Mouse (Mus musculus) NIH3T3 (cell line): ENCODE results near the gene Socs7.

Experiments
- DNase-seq: peaks from one replicate; pipeline ENCODE4 v3.0.0-alpha.2; 2012; ENCODE audit warnings: low read depth

The Socs7 gene

DNA sequence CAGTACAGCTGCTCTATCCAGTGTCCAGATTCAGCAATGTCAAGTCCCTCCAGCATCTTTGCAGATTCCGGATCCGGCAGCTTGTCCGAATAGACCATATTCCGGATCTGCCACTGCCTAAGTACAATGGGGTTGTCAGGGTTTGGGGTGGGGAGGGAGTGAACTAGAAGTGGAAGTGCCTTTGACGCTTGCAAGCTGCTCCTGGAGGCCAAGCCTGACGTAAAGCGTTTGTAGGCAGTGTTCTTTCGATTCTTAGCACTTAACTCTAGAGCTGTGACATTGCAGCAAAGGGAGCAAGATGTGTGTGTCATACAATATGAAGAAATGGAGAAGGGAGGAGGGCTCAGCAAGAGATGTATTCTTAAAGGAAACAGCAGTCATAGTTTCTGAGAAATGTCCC, 26.8 kb downstream of the Socs7 start:
- DNase-seq = no peak

- DNase-seq = no peak
Measured at GRCm38 (mm10) chr11:97393658-97394057, 31.3 kb downstream of the Socs7 start.

DNA sequence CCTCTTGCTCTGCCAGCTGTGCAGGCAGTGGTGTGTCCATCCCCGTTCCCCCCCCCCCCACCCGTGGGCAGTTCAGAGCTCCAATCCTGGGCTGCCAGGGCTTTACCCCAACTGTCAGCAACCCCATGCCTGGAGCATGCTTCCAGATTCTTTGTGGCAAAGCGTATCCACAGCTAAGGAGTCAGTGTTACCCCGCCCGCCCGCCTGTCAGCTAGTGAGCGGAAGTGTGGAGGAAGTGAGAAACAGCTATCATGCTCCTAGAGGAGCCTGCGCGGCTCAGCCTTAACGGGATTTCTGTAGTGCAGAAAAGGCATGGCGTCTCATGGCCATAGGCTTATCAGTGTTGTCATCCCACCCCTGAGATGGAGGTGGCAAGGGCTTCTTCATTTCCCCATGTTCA, 31.8 kb downstream of the Socs7 start:
- no peak for DNase-seq

DNA sequence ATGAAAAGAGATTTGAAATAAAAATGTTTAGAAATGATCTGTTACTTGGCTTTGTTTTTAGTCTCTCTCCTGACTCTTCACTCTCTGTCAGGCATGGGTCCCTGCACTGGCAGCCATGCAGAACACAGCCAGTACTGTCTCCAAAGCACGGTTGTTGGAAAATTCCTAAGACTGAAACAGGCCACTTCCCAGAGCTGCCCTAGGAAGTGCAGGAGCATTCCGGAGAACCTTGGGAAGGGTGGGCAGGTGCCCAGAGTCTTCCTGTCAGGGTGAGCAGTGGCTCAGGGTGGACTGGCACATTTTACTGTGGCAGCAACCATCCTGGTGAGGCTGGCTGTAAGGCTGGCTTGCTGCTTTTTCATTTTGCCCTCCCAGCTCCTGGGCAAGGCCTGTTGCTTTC, 36.2 kb downstream of the Socs7 start:
- DNase-seq = no peak

DNA sequence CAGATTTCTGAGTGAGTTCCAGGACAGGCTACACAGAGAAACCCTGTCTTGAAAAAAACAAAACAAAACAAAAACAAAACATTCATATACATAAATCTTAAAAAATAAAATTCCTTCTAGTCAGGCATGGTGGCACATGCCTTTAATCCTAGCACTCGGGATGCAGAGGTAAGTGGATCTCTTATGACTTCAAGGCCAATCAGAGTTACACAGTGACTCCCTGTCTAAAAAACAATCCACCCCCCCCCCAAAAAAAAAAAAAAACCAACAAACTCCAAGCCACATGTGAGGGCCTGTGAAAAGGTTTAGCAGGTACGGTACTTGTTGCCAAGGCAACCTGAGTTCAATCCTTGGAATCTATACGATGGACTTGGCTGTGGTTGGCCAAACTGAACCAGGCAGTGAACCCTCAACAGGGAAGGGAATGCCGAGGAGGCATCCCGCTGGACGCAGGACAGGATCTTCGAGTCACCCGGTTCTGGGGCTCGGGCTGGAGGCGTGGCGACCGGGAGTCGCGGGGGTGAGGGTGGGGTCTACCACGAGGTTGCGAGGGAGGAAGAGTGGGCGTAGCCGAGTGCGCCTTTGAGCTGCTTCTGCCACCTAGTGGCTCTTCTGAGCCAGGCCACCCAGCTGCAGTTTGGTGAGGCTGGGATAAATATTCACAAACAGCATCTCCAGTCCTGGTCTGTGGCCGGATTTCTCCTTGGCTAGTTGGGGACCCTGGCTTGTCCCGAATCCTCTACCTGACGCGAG, 37.8 kb downstream of the Socs7 start:
- peak; percentile 90 for DNase-seq

GRCm38 (mm10) chr11:97401082-97401481, 38.7 kb downstream of the Socs7 start:
- peak; percentile 44 for DNase-seq

GRCm38 (mm10) chr11:97401686-97402435, 39.5 kb downstream of the Socs7 start:
- DNase-seq = peak; percentile 73

DNA sequence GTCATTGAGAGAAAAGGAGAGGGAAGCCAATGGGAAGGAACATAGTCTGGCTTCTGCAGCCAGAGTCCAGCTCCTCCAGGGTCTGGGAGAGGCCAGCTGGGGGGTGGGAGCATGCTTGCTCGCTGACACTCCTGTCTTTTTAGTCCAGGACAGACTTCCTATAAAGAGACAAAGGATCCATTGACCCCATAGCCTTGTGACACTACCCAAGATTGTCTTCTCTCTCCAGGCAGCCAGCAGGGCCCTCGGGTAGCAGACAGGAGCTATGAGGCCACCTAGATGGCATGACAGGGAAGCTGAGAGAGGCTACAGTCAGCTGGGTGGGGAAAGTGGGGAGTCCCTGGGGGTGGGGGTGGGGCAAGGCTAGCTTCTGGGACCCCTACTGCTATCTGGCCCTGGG, 40.4 kb downstream of the Socs7 start:
- no peak for DNase-seq

- no peak for DNase-seq
Measured at GRCm38 (mm10) chr11:97403614-97404183, 41.3 kb downstream of the Socs7 start.

DNA sequence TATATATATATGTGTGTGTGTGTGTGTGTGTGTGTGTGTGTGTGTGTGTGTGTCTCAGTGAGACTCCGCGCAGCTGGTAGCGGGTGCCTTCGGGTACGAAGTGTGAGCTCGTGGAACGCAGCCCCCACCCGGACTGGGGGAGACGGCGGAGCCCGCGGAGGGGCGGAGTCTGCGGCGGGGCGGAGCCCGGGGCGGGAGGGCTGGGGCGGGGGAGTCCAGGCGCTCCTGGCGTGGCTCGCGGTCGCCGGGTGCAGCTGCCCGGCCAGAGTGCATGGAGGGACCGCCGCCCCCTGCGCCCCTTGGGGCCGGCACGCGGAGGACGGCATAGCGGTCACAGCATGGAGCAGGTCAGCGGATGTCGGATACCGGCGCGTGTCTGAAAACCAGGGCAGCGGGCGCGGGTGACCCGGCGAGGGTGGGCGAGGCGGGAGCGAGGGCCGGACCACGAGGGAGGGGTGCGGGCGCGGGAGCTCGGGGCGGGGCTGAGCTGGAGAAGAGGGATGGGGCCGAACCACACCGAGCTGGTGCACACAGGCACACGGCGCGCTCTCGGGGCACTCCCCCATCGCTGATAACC, 41.9 kb downstream of the Socs7 start:
- no peak for DNase-seq

DNA sequence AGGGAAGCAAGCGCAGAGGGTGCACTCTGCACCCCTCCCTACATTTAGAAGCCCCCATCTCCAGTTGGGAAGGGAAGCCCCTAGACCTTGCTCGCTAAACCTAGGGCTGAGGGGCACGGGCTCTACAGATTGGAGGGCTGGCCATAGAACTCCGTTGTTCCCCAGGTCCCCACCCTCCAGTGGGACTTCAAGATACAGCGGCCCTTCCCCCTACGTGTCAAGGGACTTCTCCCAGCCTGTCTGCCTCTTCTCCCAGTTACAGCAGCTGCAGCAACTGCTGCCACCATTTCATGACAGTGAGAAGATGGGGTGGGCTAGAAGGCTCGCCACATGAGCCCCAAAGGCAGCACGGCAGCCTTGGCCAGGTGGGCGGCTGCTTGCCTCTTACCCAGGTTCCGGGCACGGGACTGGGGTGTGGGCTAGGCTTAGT, 42.4 kb downstream of the Socs7 start:
- DNase-seq = no peak

DNA sequence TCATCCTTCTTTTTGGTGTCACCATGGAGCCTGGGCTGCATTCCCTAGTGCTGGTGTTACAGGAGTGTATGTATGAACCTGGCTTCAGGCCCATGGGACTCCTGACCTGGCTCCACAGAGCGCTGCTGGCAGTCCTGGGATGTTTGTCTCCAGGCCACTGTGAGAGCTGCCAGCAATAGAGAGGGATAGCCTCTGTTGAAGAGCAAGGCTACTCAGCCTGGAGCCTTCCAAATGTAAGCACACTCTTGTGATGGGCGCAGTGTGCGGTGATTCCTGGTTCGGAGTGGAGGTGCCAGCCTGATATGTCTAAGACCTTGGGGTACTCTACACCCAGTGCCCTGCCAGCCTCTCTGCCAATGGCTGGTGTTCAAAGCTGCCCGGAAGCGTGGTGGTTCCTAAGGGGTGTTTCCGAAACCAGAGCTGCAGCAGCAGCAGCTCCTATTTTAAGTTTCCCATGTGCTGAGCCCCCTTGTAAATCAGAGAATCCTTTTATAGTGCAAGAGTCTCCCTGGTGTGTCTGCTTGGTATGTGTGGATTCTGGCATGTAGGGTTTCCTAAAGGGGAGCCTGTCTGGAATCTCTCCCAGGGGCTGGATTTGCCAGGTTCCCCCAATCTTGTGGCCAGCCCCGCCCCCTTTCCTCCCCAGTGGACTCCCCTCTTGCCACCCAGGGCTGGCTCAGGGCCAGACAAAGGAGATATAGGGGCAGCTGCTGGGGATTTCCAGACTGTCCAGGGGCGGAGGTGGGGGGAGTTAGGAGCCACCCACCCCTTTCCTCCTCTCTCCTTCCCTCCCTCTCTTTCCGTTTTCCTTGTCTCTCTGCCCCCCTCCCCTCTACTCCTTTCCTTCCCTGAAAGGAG, 44.0 kb downstream of the Socs7 start:
- DNase-seq = peak; percentile 73

GRCm38 (mm10) chr11:97407456-97407855, 45.1 kb downstream of the Socs7 start:
- DNase-seq = no peak

- peak; percentile 88 for DNase-seq
Measured at GRCm38 (mm10) chr11:97408171-97408570, 45.8 kb downstream of the Socs7 start.

DNA sequence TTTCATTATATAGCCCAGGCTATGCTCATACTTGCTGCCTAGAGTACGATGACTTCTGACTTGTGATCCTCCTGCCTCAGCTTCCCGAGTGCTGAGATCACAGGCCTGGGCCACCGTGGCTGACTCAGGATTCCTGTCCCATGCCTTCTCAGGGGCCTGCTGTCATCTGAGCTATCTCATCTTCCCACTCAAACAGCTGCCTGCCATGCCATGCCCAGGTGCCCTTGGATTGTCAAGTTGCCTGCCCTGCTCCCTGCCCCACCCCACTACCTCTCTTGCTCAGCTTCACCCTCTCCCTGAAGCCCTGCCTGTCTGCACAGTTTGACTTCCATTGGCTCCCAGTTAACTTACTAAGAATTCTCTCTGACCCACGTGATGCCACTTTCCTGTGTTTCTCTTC, 48.6 kb downstream of the Socs7 start:
- DNase-seq = no peak

DNA sequence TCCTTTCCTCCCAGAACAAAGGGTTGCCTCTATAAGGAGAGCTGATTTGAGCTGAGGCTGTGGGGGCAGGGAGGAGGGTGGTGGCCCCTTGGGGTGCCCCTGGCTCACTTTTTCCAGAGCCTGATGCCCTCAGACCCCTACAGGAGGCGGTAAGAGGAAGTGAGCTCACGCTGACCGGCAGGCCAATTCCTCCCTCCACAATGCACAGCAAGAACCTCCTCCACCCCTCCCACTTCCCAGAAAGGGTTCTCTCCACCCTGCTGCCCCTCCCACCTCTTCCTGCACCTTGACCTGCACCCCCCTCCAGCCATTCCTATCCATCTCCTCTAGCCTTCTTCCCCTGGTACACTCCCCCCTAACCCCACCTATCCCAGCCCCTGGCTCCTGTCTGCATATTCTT, 49.8 kb downstream of the Socs7 start:
- DNase-seq = peak; percentile 28

DNA sequence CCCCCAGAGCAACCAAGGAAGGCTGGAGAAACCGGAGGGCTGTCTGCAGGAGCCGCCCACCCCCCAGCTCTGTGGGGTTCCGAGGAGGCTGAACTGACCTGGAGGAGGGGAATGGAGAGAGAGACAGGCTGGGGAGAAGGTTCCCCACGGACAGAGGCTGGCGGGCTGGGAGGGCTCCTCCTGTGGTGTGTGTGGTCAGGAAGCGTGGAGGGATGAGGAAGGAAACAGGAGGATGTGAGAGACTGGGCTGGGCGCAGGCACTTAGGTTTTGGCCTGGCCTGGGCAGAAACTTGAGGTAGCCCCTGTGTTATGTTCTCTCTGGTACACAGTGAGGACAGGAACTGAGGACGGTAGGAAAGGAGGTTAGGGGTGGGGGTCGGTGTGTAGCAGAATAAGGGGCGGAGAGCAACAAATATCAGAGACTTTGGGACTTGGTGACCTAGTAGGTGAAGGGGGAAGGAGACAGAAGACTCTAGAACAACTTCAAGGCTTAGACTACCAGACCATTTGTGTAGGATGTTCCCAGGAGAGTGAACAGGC, 50.5 kb downstream of the Socs7 start:
- DNase-seq = no peak

DNA sequence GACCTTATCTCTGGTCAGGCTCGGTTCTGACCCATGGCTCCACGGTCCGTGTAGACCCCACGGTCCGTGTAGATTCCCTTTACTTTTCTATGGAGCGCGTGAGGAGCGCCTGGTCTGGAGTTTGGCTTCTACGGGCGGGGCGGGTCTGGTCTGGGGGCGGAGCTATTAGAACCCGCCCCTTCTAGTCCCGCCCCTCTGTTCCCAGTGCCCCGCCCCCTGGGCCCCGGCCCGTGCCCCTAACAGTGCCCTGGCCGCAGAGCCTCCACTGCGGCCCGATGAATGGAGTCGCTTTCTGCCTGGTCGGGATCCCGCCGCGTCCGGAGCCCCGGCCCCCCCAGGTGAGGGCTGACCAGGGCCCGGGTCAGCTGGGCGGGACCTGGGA, 53.0 kb downstream of the Socs7 start, which contains the start of gene Arhgap23:
Arhgap23 (plus strand) TSS at position 204 of the 382 bp plus-strand sequence.
- DNase-seq = peak; percentile 89

- DNase-seq = peak; percentile 72
Measured at GRCm38 (mm10) chr11:97415712-97416636, 53.6 kb downstream of the Socs7 start.

DNA sequence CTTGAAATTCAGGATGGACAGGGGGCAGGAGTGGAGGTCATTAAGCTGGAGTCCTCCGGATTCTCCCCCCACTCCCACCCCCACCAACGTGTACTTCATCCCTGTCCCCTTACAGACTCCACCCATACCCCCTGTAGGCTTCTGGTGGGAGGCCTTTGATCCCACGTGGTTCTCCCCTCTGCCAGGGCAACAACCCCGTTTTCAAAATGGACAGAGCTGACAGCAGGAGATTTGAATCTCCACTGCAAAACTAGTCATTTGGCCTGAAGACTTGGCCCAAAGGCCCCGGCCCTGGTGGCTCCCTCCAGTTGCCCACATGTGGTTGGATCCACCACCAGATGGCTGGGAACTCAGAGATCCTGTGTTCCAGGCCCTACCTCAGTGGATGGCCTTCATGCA, 54.3 kb downstream of the Socs7 start:
- peak; percentile 11 for DNase-seq
